Mouse (Mus musculus) kidney, adult 11 months (tissue): Measurements from ENCODE around the gene Dlgap1.

ENCODE experiments used
- DNase-seq: peaks from one replicate; pipeline ENCODE4 v3.0.0; 2022

Dlgap1 gene

GRCm38 (mm10) chr17:69969021-69969815 is at the start of gene Dlgap1:
Gene Dlgap1, plus strand, starts transcription at chr17:69969073.
- peak; percentile 48 for DNase-seq

GRCm38 (mm10) chr17:69954936-69955335 is 13.9 kb upstream of the Dlgap1 start:
- DNase-seq: no peak

- no peak for DNase-seq
Measured at GRCm38 (mm10) chr17:69969816-69970750, 1.2 kb downstream of the Dlgap1 start.

DNA sequence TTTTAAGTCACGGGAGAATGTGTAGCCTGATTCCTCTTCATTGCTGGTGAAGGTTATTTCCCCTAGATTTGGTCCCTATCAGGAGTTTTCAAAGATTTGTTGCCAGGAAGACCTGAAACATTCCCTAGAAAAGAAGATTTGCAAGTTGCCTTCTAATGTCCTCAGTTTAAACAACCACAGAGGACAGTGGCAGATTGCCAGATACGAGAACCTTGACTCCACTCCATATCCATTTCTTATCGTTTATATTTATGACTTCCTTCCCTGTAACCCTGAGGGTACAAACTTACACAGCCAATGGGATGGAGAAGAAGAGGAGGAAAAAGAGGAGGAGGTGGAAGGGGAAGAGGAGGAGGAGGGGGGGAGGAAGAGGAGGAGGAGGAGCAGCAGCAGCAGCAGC is 4.2 kb downstream of the Dlgap1 start:
- DNase-seq: no peak

GRCm38 (mm10) chr17:69973991-69974390 is 5.1 kb downstream of the Dlgap1 start:
- DNase-seq: no peak

DNA sequence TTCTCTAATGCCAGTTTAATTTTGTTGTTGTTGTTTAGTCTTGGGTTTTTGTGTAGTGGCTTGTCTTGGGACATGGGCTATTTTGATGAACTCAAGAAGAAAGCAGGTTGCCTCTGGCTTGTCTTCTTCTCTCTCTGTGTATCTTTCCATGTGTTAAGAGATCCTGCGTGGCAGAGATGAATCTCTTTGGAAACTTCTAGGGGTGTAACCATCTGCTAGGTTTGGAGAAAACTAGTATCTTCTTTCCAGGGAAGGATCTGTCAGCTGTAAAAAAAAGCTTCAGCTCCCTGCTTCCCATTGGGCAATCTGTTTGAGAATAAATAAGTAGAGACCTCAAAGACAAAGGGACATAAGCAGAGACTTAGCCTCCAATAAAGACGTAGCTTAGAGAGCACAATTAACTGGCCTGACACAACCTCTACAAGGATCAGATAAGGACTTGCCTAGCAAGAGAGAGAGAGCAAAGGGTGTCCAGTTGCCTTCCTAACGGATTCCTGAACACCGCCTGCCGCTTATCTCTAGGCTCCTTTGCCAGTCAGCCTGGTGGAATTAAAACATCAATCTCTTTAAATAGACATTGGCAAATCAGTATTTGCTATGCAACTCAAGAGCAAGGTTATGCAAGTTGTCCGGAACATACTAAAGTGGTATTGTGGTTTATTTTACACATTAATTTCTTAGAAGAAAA is 13.5 kb downstream of the Dlgap1 start:
- DNase-seq: no peak

DNA sequence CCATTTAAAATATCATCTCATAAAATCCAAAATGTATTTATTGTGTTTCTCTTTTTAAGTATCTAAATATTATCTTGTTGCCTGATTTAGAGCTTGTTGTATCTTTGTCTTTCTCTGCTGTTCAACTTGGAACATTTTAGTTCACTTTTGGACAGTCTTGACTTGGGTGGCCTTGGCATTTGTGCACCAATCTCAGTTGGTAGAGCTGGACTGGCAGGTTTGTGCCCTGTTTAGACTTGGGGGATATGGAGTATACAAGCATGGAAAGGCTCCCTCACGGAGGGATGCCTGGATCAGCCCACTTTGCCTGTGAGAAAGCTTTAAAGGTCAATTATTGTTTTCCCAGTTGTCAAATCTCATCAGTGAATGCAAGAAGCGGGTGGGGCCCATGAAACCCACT is 27.5 kb downstream of the Dlgap1 start:
- no peak for DNase-seq

DNA sequence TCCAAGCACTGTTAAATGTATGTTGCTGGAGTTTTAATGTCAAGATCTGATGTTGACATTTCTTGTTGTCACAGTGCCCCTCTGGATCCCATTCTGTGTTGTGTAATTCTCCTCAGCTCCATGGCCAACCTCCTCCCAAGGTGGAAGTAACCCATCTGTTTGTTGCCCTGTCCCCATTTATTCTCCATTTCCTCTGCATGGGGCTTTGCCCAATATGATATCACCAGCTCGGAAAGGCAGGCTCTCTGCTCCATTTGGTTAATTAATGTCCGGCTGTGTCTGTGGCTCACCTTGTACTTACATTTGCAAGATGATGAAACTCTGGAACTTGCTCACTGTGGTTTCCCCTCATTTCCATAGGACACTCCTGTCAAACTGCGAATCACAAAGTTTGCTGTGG is 33.2 kb downstream of the Dlgap1 start:
- no peak for DNase-seq

DNA sequence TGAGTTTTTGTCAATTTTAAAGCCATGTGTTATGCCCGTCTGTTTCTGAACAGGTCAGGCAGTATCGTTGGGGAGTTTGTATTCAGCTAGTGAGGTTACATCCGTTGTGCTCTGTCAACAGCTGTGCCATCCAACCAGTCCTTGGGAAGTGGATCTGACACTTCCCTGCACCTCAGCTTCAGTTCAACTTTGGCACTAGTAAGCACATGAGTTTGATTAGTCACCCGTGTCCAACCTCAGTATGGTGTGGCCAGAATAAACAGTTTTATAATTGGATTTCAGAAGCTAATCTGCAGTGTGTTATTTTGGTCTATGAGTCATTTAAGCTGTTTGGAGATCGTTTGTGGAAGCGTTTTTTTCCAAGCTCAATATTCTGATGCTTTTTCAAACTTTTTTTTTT is 35.8 kb downstream of the Dlgap1 start:
- no peak for DNase-seq

DNA sequence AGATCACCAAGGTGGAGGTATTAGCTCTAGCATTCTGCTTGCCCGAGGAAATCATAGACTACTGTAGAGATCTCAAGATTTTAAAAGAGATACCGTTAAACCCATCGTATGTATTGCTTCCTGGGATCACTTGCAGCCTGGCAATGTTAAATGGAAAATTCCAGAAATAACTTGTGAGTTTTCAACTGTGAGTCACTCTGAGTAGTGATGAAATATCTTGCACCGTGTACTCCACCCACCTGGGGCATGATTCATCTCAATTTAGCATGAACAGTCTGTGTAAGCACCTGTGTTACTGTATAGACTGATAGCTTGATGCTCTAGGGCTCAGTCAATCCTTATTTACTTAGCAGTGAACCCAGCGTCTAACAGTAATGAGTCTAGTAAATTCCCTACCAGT is 38.7 kb downstream of the Dlgap1 start:
- DNase-seq: no peak

DNA sequence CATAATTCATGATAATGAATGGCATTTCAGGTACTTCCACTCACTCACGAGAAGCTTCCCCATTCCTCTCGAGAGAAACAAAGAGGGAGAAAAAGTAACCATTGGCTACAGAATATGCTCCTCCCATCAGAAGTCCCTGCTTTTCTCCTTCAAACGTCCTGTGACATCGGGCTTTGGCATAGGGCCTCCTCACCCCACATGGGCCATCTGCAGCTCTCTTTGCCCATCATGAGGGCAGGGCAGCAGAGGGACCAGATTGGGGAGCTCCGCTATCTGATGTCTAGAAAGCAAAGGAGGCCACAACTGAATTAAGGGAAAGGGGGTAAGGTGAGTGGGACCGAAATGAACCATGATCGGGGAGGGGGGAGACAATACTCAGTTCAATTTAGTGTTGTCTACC is 47.6 kb downstream of the Dlgap1 start:
- no peak for DNase-seq

GRCm38 (mm10) chr17:70020376-70020775 is 51.5 kb downstream of the Dlgap1 start:
- no peak for DNase-seq

DNA sequence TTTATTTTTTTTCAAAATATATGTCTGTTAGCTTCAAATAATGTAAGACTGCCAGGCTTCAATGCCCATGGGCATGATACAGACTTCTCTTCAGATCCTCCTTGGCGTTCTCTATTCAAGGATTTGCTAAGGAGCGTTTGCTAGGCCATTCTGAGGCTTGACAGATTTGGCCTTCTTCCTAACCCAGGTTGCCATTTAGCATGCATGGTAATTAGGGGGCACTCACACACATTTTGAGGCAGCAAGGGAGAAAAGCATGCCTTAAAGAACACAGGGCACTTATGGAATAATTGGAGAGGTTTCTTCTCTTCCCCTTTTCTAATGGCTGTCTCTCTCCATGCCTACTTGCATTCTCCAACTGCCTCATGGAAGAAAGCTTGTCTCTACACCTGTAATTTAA is 53.7 kb downstream of the Dlgap1 start:
- no peak for DNase-seq

GRCm38 (mm10) chr17:70034862-70035261 is 66.0 kb downstream of the Dlgap1 start:
- DNase-seq: no peak

DNA sequence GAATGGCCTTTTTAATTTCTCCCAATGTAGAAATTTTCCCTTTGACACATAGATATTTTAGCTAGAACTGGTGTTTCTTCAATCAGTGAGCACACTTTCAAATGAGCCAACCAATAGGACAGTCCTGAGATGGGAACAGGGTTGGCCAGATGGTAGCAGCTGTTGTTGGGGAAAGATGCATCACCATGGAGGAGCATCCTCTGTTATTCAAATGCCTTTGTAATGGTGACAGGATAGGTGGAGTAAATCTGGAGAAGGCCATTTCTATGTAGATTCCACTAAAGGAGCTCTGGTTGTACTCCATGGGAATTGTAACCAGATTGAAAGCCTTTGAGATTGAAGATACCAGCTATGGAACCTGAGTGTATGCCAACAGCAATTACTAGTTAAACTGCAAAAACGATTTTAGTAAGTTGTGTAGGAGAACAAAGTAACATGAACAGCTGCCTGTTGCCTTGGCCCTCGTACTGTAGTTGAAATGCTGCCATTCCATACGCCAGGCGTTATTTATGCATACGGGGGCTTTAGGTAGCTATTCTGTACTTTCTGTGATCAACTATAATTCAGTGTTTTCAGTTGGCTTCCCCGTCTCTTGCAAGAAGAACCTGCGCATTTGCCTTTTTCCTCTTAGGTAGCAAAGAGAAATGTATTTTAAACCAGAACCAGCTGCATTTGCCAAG is 72.0 kb downstream of the Dlgap1 start:
- DNase-seq: no peak

DNA sequence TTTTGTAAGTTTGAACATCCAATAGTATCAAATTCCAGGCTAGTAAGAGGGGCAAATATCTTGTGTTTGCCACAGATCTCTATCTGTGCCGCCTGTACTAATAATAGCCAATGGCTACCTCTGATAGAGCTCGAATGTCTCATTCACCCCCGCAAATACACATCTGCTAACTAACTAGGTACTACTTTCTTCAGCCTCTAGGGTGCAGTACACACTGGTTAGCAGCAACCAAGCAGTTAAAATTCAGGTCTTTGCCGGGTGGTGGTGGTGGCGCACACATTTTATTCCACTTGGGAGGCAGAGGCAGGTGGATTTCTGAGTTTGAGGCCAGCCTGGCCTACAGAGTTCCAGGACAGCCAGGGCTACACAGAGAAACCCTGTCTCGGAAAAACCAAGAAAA is 99.4 kb downstream of the Dlgap1 start:
- no peak for DNase-seq

- DNase-seq: no peak
Measured at GRCm38 (mm10) chr17:70072066-70072465, 103.2 kb downstream of the Dlgap1 start.

GRCm38 (mm10) chr17:70088220-70088619 is 119.3 kb downstream of the Dlgap1 start:
- no peak for DNase-seq

DNA sequence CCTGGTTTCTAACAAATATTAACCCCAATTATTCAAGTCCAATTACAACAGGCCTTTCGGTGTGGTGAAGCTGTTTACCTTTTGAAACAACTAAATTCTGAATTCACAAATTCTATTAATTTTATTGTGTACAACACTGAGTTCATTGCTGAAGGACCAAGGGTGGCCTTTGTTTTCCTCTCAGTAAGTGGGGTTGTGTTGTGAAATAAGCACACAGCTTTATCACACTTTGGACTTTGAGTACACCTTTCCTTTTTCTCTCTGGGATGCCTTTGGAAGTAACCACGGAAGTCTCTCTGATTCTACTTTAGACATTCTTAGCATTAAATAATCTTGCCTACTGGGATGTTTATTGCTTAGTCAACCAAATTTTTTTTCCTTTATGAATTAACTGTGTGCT is 121.9 kb downstream of the Dlgap1 start:
- no peak for DNase-seq

- no peak for DNase-seq
Measured at GRCm38 (mm10) chr17:70129151-70129550, 160.3 kb downstream of the Dlgap1 start.

DNA sequence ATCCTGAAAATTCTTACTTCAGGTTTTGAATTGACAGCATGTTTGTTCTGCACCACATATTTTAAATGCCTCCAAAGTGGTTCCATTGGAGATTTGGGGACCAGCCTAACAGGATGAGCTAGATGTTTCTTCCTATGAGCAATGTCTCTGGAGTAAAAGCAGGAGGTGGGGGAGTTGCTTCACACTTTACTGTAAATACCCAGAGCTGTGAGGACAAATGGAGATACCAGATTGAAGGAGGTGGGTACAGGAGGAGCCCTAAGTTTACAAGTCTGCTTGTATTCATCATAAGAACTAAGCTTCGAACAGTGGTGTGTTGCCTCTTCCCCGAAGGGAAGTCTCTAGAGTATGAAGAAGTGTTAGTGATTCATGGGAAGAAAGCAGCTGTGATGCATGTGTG is 201.0 kb downstream of the Dlgap1 start:
- no peak for DNase-seq

- no peak for DNase-seq
Measured at GRCm38 (mm10) chr17:70172500-70173036, 203.7 kb downstream of the Dlgap1 start.

- no peak for DNase-seq
Measured at GRCm38 (mm10) chr17:70173916-70174315, 205.0 kb downstream of the Dlgap1 start.
